Mouse (Mus musculus) CD4-positive, CD25-positive, alpha-beta regulatory T cell, adult 9 weeks (primary cell): Measurements from ENCODE around the gene Incenp. TPM values are rescaled to one million over a fixed set of nuclear protein-coding genes. Genes with fewer than 3 reads are reported as not detected.

Source experiments
- polyA plus RNA-seq: library from polyadenylated mRNA; unstranded; fragments of 100-300 nt; shearing (Covaris generic); gene quantifications from one replicate; pipeline ENCODE4 v1.2.1, GENCODE M21; 2017

Gene Incenp
- polyA plus RNA-seq, result 50.6 TPM

DNA sequence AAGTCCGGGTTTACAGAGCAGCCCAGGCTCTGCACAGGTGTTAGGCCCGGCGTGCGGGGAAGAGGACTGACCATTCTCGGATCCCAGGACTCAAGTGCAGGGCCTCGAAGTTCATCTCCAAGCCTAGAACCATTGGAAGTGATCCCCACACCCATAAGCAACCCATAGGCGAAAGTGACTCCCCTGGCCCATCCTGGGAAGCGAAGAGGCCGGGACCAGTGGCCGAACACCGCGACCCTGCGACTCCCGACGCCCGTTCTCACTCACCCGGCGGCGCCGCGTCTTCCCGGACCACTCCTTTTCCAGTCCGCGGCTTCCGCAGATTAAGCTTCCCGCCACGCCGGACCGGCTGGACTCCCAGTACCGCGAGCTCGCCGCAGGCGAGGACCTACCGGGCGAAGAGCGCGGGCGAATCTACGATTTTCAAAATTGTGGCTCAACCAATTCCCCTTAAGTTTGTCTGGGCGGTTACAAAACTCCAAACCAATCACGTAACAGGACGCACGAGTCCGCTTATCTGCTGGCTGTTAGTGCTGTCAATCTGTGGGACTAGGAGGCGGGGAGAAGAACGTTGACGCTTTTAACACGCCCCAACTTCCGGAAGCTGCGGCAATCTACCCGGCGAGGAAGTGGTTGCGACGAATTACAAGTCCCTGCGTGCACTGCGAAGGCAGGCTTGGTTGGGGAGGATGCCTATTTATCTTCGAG, at the start of gene Incenp:
Gene Incenp (minus strand): TSS at position 480 of the 708 bp plus-strand sequence.

DNA sequence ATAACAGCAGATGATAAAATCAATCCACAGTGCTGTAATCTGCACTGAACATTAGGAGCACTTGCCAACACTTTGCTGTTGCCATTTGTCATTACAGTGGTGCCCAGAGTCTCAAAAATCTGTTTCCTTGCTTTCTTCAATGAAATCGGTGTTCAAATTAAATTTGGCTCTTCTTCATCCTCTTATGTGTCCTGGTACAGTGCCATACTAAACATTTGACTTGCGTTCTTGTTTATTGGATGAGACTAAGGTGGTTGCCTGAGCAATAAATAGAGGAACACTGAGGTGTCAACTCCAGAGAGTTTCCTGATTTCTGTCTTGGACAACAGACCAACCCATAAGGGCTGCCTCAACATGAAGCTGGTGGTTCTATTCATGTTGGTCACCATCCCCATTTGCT, 52.1 kb downstream of the Incenp start, which contains the start of gene Scgb2a2:
Gene Scgb2a2 (plus strand): TSS at position 301 of the 400 bp plus-strand sequence.

Other genes with a start within 250 kb of the Incenp start
- gene Scgb2a2, start 52.0 kb downstream of the Incenp start, polyA plus RNA-seq, result not detected
- 1,523 TPM for gene Fth1, start 81.0 kb upstream of the Incenp start, polyA plus RNA-seq
- 0.21 TPM for gene Best1, start 102.1 kb upstream of the Incenp start, polyA plus RNA-seq
- 0.21 TPM for gene Rab3il1, start 102.1 kb upstream of the Incenp start, polyA plus RNA-seq
- gene Fads3, start 142.0 kb upstream of the Incenp start, polyA plus RNA-seq, result not detected
- gene Fads2, start 202.2 kb upstream of the Incenp start, polyA plus RNA-seq, result 0.26 TPM